Mouse (Mus musculus): ENCODE measurements at regions not wholly inside any gene's neighbourhood (a gene's known extent, or its start where the extent isn't known, plus 50 kb on each side); places are given as distances from the start of the nearest gene placed in this dataset.

GRCm38 (mm10) chr10:117994768-117995167 is 146.8 kb upstream of the Mdm1 start:
- no peak for DNase-seq (ENCODE audit: extremely low spot score, low spot score)

GRCm38 (mm10) chr10:117997796-117998195 is 143.8 kb upstream of the Mdm1 start:
- no peak for DNase-seq (ENCODE audit: extremely low spot score, low spot score)

GRCm38 (mm10) chr10:118000591-118000990 is 141.0 kb upstream of the Mdm1 start:
- DNase-seq (ENCODE audit: extremely low spot score, low spot score) = no peak

- DNase-seq (ENCODE audit: extremely low spot score, low spot score) = no peak
Observed at GRCm38 (mm10) chr10:118001501-118001900, 140.1 kb upstream of the Mdm1 start.

GRCm38 (mm10) chr10:118001971-118002370 is 139.6 kb upstream of the Mdm1 start:
- no peak for DNase-seq (ENCODE audit: extremely low spot score, low spot score)

- DNase-seq (ENCODE audit: extremely low spot score, low spot score) = no peak
Observed at GRCm38 (mm10) chr10:118002559-118002958, 139.1 kb upstream of the Mdm1 start.

GRCm38 (mm10) chr10:118003179-118003578 is 138.4 kb upstream of the Mdm1 start:
- no peak for DNase-seq (ENCODE audit: extremely low spot score, low spot score)

- no peak for DNase-seq (ENCODE audit: extremely low spot score, low spot score)
Observed at GRCm38 (mm10) chr10:118003739-118004361, 137.8 kb upstream of the Mdm1 start.

GRCm38 (mm10) chr10:118004362-118004958 is 137.2 kb upstream of the Mdm1 start:
- no peak for DNase-seq (ENCODE audit: extremely low spot score, low spot score)

- DNase-seq (ENCODE audit: extremely low spot score, low spot score) = no peak
Observed at GRCm38 (mm10) chr10:118006827-118007550, 134.6 kb upstream of the Mdm1 start.

- no peak for DNase-seq (ENCODE audit: extremely low spot score, low spot score)
Observed at GRCm38 (mm10) chr10:118007846-118008245, 133.8 kb upstream of the Mdm1 start.

- no peak for DNase-seq (ENCODE audit: extremely low spot score, low spot score)
Observed at GRCm38 (mm10) chr10:118011687-118012567, 129.7 kb upstream of the Mdm1 start.

- no peak for DNase-seq (ENCODE audit: extremely low spot score, low spot score)
Observed at GRCm38 (mm10) chr10:118028831-118029230, 112.8 kb upstream of the Mdm1 start.

GRCm38 (mm10) chr10:118034401-118034800 is 107.2 kb upstream of the Mdm1 start:
- no peak for DNase-seq (ENCODE audit: extremely low spot score, low spot score)

GRCm38 (mm10) chr10:118035035-118035434 is 106.6 kb upstream of the Mdm1 start:
- DNase-seq (ENCODE audit: extremely low spot score, low spot score) = no peak

- DNase-seq (ENCODE audit: extremely low spot score, low spot score) = no peak
Observed at GRCm38 (mm10) chr10:118038465-118038864, 103.1 kb upstream of the Mdm1 start.

- DNase-seq (ENCODE audit: extremely low spot score, low spot score) = no peak
Observed at GRCm38 (mm10) chr10:118039056-118039455, 102.6 kb upstream of the Mdm1 start.

- DNase-seq (ENCODE audit: extremely low spot score, low spot score) = no peak
Observed at GRCm38 (mm10) chr10:118041068-118041467, 100.5 kb upstream of the Mdm1 start.

- DNase-seq (ENCODE audit: extremely low spot score, low spot score) = no peak
Observed at GRCm38 (mm10) chr10:118043761-118044160, 97.8 kb upstream of the Mdm1 start.

GRCm38 (mm10) chr10:118044840-118045239 is 96.8 kb upstream of the Mdm1 start:
- DNase-seq (ENCODE audit: extremely low spot score, low spot score) = no peak

- no peak for DNase-seq (ENCODE audit: extremely low spot score, low spot score)
Observed at GRCm38 (mm10) chr10:118045427-118045826, 96.2 kb upstream of the Mdm1 start.

GRCm38 (mm10) chr10:118046328-118046727 is 95.3 kb upstream of the Mdm1 start:
- DNase-seq (ENCODE audit: extremely low spot score, low spot score) = no peak

All from neural tube, embryonic 10.5 days (tissue).